Mouse (Mus musculus) olfactory bulb, adult 2 months (tissue): ENCODE measurements at regions not wholly inside any gene's neighbourhood (a gene's known extent, or its start where the extent isn't known, plus 50 kb on each side); places are given as distances from the start of the nearest gene placed in this dataset.

Experiments used
- H3K27ac ChIP-seq: fragments of 200-500 bp; 2 replicates; pipeline ENCODE4 v1.5.1; 2012; ENCODE audit warnings: low read depth, low read length; ENCODE audit not compliant: insufficient read depth
- H3K4me1 ChIP-seq: fragments of 200-500 bp; 2 replicates; pipeline ENCODE4 v1.6.1; 2012; ENCODE audit warnings: low read length; ENCODE audit not compliant: control insufficient read depth, insufficient read depth
- H3K4me3 ChIP-seq: fragments of 200-500 bp; 2 replicates; pipeline ENCODE4 v1.5.1; 2012; ENCODE audit warnings: mild to moderate bottlenecking, low read depth, low read length, moderate library complexity; ENCODE audit not compliant: insufficient read depth
- CTCF ChIP-seq: fragments of 200-500 bp; IDR thresholded peaks from 2 replicates; pipeline ENCODE4 v1.5.1; 2012; ENCODE audit warnings: low read depth, mild to moderate bottlenecking, low read length, moderate library complexity; ENCODE audit not compliant: insufficient read depth
- POLR2A ChIP-seq: fragments of 200-500 bp; IDR thresholded peaks from 2 replicates; pipeline ENCODE4 v1.6.1; 2012; ENCODE audit warnings: mild to moderate bottlenecking, low read depth, low read length, moderate library complexity; ENCODE audit not compliant: insufficient read depth
- WGBS: fragments of 180-500 bp; shearing (Covaris S2); methylation state at CpG from one replicate; pipeline ENCODE4 v1.1.7; 2018; 5-methylcytosine and 5-hydroxymethylcytosine counted together

DNA sequence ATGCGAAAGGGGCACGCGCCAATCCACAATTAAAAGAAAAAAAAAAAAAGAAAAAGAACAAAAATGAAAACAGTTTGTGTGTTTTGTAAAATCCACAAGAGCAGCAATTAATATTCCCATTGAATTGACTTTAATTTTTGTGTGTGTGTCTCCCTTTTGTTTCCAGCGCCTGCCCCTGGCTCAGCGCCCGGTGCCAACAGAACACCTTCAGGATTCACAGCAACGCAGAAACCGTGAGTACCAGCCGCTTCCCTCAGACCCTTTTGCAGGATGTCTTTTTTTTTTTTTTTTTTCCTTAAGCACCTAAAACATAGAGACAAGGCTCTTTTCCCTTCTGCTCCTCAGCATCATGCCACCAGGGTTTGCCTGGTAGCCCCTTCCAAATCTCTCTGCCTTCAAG lies 244.1 kb upstream of the Pmfbp1 start:
- WGBS, result 16% methylated on average over 9 of the region's 9 CpGs
- H3K27ac ChIP-seq, result no peak overlapping the region
- TF ChIP-seq CTCF (no peak), POLR2A (no peak)
- H3K4me1 ChIP-seq, result 0 out of 2 replicates have a peak, but pooled peaks cover 5% of the 10 kb centered on the region
- peak overlapping the region; percentile 20 for H3K4me3 ChIP-seq

DNA sequence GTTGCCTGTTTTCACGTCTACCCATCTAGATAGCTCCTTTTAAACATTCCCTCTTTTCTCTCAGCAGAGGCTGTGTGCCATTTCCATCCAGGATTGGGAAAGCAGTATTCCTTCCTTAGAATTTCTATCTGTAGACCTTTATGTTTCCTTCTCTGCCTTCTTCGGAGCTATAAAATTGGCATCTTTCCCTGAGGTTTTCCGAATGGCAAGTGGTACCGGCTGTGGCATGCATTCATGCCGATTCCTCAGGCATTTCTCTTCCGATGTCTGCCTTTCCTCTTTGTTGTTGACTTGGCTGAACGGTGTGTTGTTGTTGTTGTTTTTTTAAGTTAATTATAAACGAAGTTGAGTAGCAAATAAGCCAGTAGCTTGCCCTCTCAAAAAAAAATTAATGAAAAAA lies 243.3 kb upstream of the Pmfbp1 start:
- H3K27ac ChIP-seq, result 0 out of 2 replicates have a peak overlapping the region, but pooled peaks have one; percentile 36

DNA sequence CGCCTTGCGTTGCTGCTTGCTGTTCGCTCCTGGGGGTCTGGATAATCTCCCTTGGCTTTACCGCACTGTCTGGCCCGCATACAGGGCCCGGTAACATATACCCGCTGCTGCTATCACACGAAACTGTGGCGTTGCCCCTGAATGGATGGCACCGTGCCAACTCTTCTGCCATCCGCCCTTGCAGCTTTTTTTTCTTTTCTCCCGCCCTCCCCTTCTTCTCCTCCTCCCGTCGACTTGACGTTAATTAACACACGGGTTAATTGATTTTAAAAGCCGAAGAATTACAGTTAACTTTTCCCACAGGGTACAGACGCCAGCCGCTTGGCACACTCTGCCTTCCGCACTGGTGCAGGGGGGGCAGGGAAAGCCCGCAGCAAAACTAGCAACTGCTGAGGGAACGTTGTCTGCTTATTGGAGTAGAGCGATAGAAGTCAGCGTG lies 242.4 kb upstream of the Pmfbp1 start:
- WGBS, result 13% methylated on average over 24 of the region's 24 CpGs
- TF ChIP-seq POLR2A (no peak), CTCF (no peak)
- Histone ChIP-seq H3K4me1 (0 out of 2 replicates have a peak, but pooled peaks cover 5% of the 10 kb centered on the region), H3K4me3 (peak overlapping the region; percentile 33), H3K27ac (peak overlapping the region; percentile 36)

More for the DNA sequence above, 243.3 kb upstream of the Pmfbp1 start:
- Histone ChIP-seq H3K4me1 (0 out of 2 replicates have a peak, but pooled peaks cover 5% of the 10 kb centered on the region), H3K4me3 (peak overlapping the region; percentile 33; the same call in 1 of the 2 replicates)
- 20% methylated on average over 8 of the region's 8 CpGs for WGBS
- TF ChIP-seq POLR2A (no peak), CTCF (no peak)

DNA sequence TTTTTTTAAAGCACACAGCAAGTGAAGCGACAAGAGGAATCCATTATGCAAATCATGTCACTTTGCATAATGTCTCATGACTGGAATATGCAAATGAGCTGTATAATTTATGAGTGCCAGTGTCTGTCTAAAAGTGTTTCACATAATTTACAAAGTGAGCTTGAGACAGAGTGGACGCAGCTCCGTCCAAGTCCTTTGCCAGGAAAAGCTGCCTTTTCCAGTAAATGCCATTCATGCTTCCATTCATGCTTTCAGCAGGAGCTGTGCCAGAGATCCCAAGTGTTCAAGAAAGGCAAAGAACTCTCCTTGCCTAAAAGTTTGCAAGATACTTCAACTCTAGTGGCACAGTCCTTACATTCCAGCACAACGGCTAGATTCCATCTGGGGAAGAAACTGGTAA lies 241.4 kb upstream of the Pmfbp1 start:
- WGBS, result 50% methylated on average over 4 of the region's 4 CpGs
- TF ChIP-seq CTCF (no peak), POLR2A (no peak)
- 0 out of 2 replicates have a peak, but pooled peaks cover 5% of the 10 kb centered on the region for H3K4me1 ChIP-seq
- H3K27ac ChIP-seq, result no peak overlapping the region
- H3K4me3 ChIP-seq, result no peak overlapping the region

DNA sequence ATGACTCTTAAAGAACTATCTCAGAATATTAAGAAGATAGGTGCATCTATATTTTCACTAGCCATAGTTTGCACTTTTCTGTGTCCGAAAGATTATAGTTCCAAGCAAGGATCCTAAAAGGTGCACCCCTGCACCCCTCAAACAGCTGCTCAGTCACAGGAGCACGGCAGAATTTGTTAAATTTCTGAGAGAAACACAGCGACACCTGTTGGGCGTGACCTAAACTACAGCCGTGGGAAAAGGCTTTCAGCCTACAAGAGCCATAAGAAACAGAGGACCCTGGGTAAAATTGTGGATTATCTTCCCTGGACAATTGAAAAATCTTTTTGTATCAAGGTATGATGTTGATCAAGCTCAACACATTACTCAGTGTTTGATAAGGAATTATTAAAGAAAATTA lies 214.7 kb upstream of the Pmfbp1 start:
- 17% methylated on average over 5 of the region's 5 CpGs for WGBS
- H3K27ac ChIP-seq, result no peak overlapping the region
- H3K4me1 ChIP-seq, result no peaks in the 10 kb centered on the region
- H3K4me3 ChIP-seq, result no peak overlapping the region
- TF ChIP-seq POLR2A (no peak), CTCF (no peak)

DNA sequence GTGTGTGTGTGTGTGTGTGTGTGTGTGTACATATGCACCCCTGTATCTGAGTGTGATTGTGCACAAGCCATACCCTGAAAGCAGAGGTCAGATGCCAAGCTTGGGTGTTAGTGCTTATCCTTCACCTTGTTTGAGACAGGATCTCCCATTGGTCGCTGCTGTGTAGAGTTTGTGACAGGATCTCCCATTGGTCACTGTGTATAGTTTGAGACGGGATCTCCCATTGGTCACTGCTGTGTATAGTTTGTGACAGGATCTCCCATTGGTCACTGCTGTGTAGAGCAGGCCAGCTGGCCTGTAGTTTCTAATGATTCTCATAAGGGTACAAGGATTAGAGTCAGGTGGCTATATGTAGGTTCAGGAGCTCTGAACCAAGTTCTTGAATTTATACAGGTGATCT lies 213.3 kb upstream of the Pmfbp1 start:
- no peaks in the 10 kb centered on the region for H3K4me1 ChIP-seq
- TF ChIP-seq CTCF (no peak), POLR2A (no peak)
- no peak overlapping the region for H3K4me3 ChIP-seq
- no peak overlapping the region for H3K27ac ChIP-seq
- WGBS, result 88% methylated on average over 2 of the region's 2 CpGs

DNA sequence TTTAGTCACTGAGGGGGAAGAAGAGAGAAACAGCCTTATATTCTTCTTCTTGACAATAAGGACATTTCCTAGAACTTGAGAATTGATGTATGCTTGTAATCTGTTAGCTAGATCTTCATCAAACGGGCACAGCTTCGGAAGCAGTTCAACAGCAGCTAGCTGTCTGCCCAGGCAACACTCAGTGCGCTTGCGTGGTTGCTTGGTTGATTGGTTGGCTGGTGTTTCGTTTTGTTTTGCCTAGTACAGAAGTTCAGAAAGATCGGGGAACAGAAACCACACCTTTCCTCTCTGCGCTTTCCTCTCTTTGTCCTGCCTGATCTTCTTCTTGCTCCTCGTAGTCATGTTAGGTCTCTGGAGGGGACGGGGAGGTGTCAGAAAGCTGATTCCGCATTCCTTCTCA lies 212.2 kb upstream of the Pmfbp1 start:
- Histone ChIP-seq H3K27ac (no peak overlapping the region), H3K4me3 (no peak overlapping the region), H3K4me1 (no peaks in the 10 kb centered on the region)
- WGBS, result 83% methylated on average over 10 of the region's 10 CpGs
- no peak for TF ChIP-seq POLR2A
- no peak for TF ChIP-seq CTCF

DNA sequence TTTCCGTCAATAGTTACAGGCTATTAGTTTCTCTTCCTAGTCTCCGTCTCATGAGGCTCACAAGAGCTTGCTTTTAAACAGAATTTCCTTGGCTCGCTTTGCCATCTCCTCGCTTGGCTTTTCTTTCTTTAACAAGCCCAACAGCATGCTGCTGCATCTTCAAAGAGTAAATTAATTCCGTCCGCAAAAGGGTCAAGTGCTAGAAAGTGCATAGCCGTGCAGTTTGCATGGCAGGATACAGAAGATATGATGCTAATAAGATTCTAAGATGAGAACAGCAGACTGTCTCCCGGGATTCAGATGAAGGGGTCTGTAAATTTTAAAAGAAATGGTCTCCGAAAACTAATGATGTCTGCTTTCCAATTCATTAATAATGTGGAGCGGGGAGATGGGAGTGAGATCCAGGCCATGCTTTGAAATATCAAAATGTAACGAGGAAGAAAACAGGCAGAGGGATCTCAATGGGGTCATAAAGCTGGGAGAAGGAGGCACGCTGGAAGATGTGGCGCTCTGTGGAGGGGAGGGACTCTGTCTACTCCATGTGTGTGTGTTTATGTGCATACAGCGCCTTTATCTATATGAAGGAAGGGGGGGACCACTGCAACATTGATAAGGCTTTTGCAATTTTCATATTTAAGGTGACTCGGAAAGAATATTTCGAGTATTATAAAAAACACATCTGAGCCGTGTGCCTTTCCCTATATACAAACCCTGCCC lies 183.0 kb upstream of the Pmfbp1 start:
- WGBS, result 58% methylated on average over 17 of the region's 17 CpGs
- no peak overlapping the region for H3K27ac ChIP-seq
- H3K4me1 ChIP-seq, result peaks cover 2% of the 10 kb centered on the region
- H3K4me3 ChIP-seq, result no peak overlapping the region
- TF ChIP-seq CTCF (no peak), POLR2A (no peak)

DNA sequence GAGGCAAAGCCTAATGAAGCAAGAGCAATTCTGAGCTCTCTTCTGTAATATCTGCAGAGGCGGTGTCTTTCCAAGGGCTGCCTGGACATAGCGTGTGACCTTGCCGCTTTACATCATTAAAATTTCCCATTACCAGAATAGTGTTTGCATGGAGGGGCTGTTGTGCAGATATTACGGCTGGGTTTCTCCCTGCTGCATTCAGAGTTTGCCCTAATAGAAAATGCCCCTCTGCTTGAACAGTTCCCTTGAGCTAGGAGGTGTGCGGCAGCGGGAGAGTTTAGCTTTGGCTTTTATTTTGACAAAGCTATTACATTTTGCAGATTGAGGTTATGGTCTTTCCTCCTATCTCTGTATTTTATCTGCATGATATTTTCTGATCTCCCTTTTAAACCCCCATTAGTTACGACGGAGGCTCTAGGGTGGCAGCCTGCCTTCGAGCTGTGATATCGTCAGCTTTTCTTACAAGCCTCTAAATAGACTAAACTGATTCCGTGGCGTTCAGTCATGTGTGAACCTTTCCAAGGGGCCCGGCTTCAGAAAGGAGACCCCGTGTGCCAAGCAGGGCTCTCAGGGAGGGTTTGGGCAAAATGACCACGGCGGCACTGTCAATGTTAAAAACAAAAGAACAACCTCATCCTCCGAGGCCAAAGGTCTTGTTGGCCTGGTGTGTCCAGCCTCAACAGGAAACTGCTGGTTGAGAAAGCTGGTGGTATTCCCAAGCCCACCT lies 182.2 kb upstream of the Pmfbp1 start:
- H3K4me1 ChIP-seq, result peaks cover 2% of the 10 kb centered on the region
- no peak overlapping the region for H3K27ac ChIP-seq
- 35% methylated on average over 17 of the region's 17 CpGs for WGBS
- TF ChIP-seq POLR2A (no peak), CTCF (no peak)
- H3K4me3 ChIP-seq, result no peak overlapping the region
